Mouse (Mus musculus) lung, postnatal 0 days (tissue): ENCODE data around the gene Tssk2. TPM values are rescaled to one million over a fixed set of nuclear protein-coding genes. Genes with fewer than 3 reads are reported as not detected.
A peak's percentile ranks its signal among the peaks of the same experiment; 100 is the strongest.

Experiments used
- ATAC-seq: fragments of 200-750 bp; cut with Nextera tagmentation; 2 replicates; pipeline ENCODE4 v1.8.0; 2017; ENCODE audit warnings: moderate library complexity
- DNase-seq: peaks from one replicate; pipeline ENCODE4 v3.0.0-alpha.2; 2016; ENCODE audit warnings: low spot score
- H3K27ac ChIP-seq: fragments of 300-500 bp; sonication (generic); 2 replicates; pipeline ENCODE4 v1.5.1; 2014; ENCODE audit warnings: antibody characterized with exemption, mild to moderate bottlenecking, low read length, mixed read lengths
- H3K27me3 ChIP-seq: fragments of 300-500 bp; sonication (generic); replicated peaks from 2 replicates; pipeline ENCODE4 v1.6.1; 2014; ENCODE audit warnings: low read length, mixed read lengths; ENCODE audit not compliant: insufficient read depth
- H3K36me3 ChIP-seq: fragments of 300-500 bp; sonication (generic); 2 replicates; pipeline ENCODE4 v1.6.1; 2014; ENCODE audit warnings: low read length, mixed read lengths; ENCODE audit not compliant: insufficient read depth
- H3K4me1 ChIP-seq: fragments of 300-500 bp; sonication (generic); 2 replicates; pipeline ENCODE4 v1.6.1; 2014; ENCODE audit warnings: antibody characterized with exemption, low read depth, low read length, mixed read lengths; ENCODE audit not compliant: insufficient read depth
- H3K4me2 ChIP-seq: fragments of 300-500 bp; sonication (generic); replicated peaks from 2 replicates; pipeline ENCODE4 v1.6.1; 2014; ENCODE audit warnings: low read depth, mild to moderate bottlenecking, low read length, moderate library complexity, mixed read lengths
- H3K4me3 ChIP-seq: fragments of 300-500 bp; sonication (generic); 2 replicates; pipeline ENCODE4 v1.5.1; 2014; ENCODE audit warnings: low read depth, low read length
- H3K9ac ChIP-seq: fragments of 300-500 bp; sonication (generic); replicated peaks from 2 replicates; pipeline ENCODE4 v1.6.1; 2014; ENCODE audit warnings: low read depth, mild to moderate bottlenecking
- H3K9me3 ChIP-seq: fragments of 300-500 bp; sonication (generic); 2 replicates; pipeline ENCODE4 v1.6.1; 2016; ENCODE audit warnings: low read length, mixed read lengths
- CTCF ChIP-seq: IDR thresholded peaks from 2 replicates; pipeline ENCODE4 v1.5.1; 2016; ENCODE audit warnings: antibody characterized with exemption, mild to moderate bottlenecking
- EP300 ChIP-seq: IDR thresholded peaks from 2 replicates; pipeline ENCODE4 v1.6.1; 2016; ENCODE audit warnings: antibody characterized with exemption, mild to moderate bottlenecking, control low read depth
- WGBS: fragments of 180-500 bp; shearing (Covaris S2); extraction: QIAGEN DNeasy Blood & Tissue Kit; methylation state at CpG from one replicate; pipeline ENCODE4 v1.1.7; 2014; 5-methylcytosine and 5-hydroxymethylcytosine counted together
- polyA plus RNA-seq: library from polyadenylated mRNA; unstranded; fragments of >200 nt; fragmentation: Nextera tagmentation; extraction: Ambion mirVana; gene quantifications from 2 replicates; pipeline ENCODE4 v1.2.1, GENCODE M21; 2015

The Tssk2 gene
- not detected in 2 replicates for polyA plus RNA-seq

- WGBS, result 87% methylated on average over 14 of the region's 14 CpGs
- no peaks in the 10 kb centered on the region for H3K27me3 ChIP-seq
- peaks cover 17% of the 10 kb centered on the region for H3K36me3 ChIP-seq
- no peak within 1 kb of the TSS for H3K4me2 ChIP-seq
- H3K9ac ChIP-seq, result no peak within 1 kb of the TSS
- H3K4me3 ChIP-seq, result no peak within 1 kb of the TSS
- ATAC-seq (no peak), DNase-seq (no peak)
- H3K4me1 ChIP-seq, result no peaks in the 10 kb centered on the region
- H3K27ac ChIP-seq, result no peak within 1 kb of the TSS
- H3K9me3 ChIP-seq, result no peaks in the 10 kb centered on the region
- TF ChIP-seq CTCF (no peak), EP300 (no peak)
Observed at GRCm38 (mm10) chr16:17898462-17898861, at the start of gene Tssk2, which contains the start of gene Dgcr2. TSS of gene Tssk2 (plus strand) at chr16:17898637. TSS of gene Dgcr2 (minus strand) at chr16:17898562.

GRCm38 (mm10) chr16:17848928-17849327 is 49.5 kb upstream of the Tssk2 start:
- H3K36me3 ChIP-seq, result peaks cover 52% of the 10 kb centered on the region
- no peaks in the 10 kb centered on the region for H3K27me3 ChIP-seq
- DNase-seq (peak; percentile 61), ATAC-seq (no peak)
- no peak overlapping the region for H3K4me2 ChIP-seq
- 10% methylated on average over 1 of the region's 1 CpGs for WGBS
- H3K4me1 ChIP-seq, result no peaks in the 10 kb centered on the region
- no peak overlapping the region for H3K4me3 ChIP-seq
- no peak overlapping the region for H3K27ac ChIP-seq
- TF ChIP-seq EP300, result no peak
- peak; percentile 82 for TF ChIP-seq CTCF
- H3K9me3 ChIP-seq, result no peaks in the 10 kb centered on the region
- H3K9ac ChIP-seq, result no peak overlapping the region

- TF ChIP-seq CTCF (no peak), EP300 (no peak)
- ATAC-seq, result no peak
- H3K9me3 ChIP-seq, result no peaks in the 10 kb centered on the region
- no peak overlapping the region for H3K9ac ChIP-seq
- peaks cover 51% of the 10 kb centered on the region for H3K36me3 ChIP-seq
- H3K27me3 ChIP-seq, result no peaks in the 10 kb centered on the region
- H3K4me1 ChIP-seq, result no peaks in the 10 kb centered on the region
- no peak overlapping the region for H3K4me3 ChIP-seq
- no peak for DNase-seq
- H3K27ac ChIP-seq, result no peak overlapping the region
- H3K4me2 ChIP-seq, result no peak overlapping the region
- WGBS, result 82% methylated on average over 6 of the region's 6 CpGs
Observed at GRCm38 (mm10) chr16:17849486-17849885, 49.0 kb upstream of the Tssk2 start.

GRCm38 (mm10) chr16:17851331-17851730 is 47.1 kb upstream of the Tssk2 start:
- no peak for DNase-seq
- Histone ChIP-seq H3K9me3 (no peaks in the 10 kb centered on the region), H3K36me3 (peaks cover 49% of the 10 kb centered on the region), H3K4me2 (no peak overlapping the region), H3K4me1 (no peaks in the 10 kb centered on the region), H3K4me3 (no peak overlapping the region), H3K27me3 (no peaks in the 10 kb centered on the region), H3K27ac (no peak overlapping the region), H3K9ac (no peak overlapping the region)
- ATAC-seq, result no peak
- TF ChIP-seq CTCF (no peak), EP300 (no peak)
- 97% methylated on average over 5 of the region's 5 CpGs for WGBS

GRCm38 (mm10) chr16:17851860-17852259 is 46.6 kb upstream of the Tssk2 start:
- TF ChIP-seq CTCF (no peak), EP300 (no peak)
- H3K4me2 ChIP-seq, result no peak overlapping the region
- no peak overlapping the region for H3K27ac ChIP-seq
- no peaks in the 10 kb centered on the region for H3K27me3 ChIP-seq
- H3K9me3 ChIP-seq, result no peaks in the 10 kb centered on the region
- DNase-seq (no peak), ATAC-seq (no peak)
- H3K4me3 ChIP-seq, result no peak overlapping the region
- H3K36me3 ChIP-seq, result peaks cover 52% of the 10 kb centered on the region
- no peak overlapping the region for H3K9ac ChIP-seq
- H3K4me1 ChIP-seq, result no peaks in the 10 kb centered on the region
- 91% methylated on average over 1 of the region's 1 CpGs for WGBS

- H3K9me3 ChIP-seq, result no peaks in the 10 kb centered on the region
- DNase-seq (no peak), ATAC-seq (no peak)
- H3K36me3 ChIP-seq, result peaks cover 56% of the 10 kb centered on the region
- TF ChIP-seq CTCF (no peak), EP300 (no peak)
- H3K9ac ChIP-seq, result no peak overlapping the region
- no peak overlapping the region for H3K4me2 ChIP-seq
- H3K4me3 ChIP-seq, result no peak overlapping the region
- H3K27ac ChIP-seq, result no peak overlapping the region
- WGBS, result 91% methylated on average over 2 of the region's 2 CpGs
- H3K27me3 ChIP-seq, result no peaks in the 10 kb centered on the region
- no peaks in the 10 kb centered on the region for H3K4me1 ChIP-seq
Observed at GRCm38 (mm10) chr16:17853263-17853662, 45.2 kb upstream of the Tssk2 start.

- WGBS, result 69% methylated on average over 7 of the region's 7 CpGs
Observed at GRCm38 (mm10) chr16:17857157-17857556, 41.3 kb upstream of the Tssk2 start.

More at GRCm38 (mm10) chr16:17857157-17857556, 41.3 kb upstream of the Tssk2 start:
- Histone ChIP-seq H3K9me3 (no peaks in the 10 kb centered on the region), H3K4me1 (no peaks in the 10 kb centered on the region), H3K27me3 (no peaks in the 10 kb centered on the region), H3K27ac (no peak overlapping the region), H3K9ac (no peak overlapping the region), H3K36me3 (peaks cover 42% of the 10 kb centered on the region), H3K4me3 (no peak overlapping the region), H3K4me2 (no peak overlapping the region)
- DNase-seq, result no peak
- no peak for ATAC-seq
- TF ChIP-seq CTCF, result no peak
- TF ChIP-seq EP300, result no peak
